8 mouse cellular contexts compared by ENCODE assay signal in genomic region chr3:90490696-90491256, GRCm38 (mm10). TPM values are rescaled to one million over a fixed set of nuclear protein-coding genes. Genes with fewer than 3 reads are reported as not detected.
DNase-seq lines count a peak whose midpoint lies in the region; ATAC-seq and TF ChIP-seq lines count a peak whose summit lies in the region.

Gene Snapin (minus strand): TSS chr3:90491033.

- no peaks in the 10 kb centered on the region for H3K9me3 ChIP-seq in hindbrain, embryonic 10.5 days
- H3K9me3 ChIP-seq in lung, postnatal 0 days (ENCODE audit: low read length) = no peaks in the 10 kb centered on the region

- H3K36me3 ChIP-seq in hindbrain, embryonic 10.5 days = peaks cover 58% of the 10 kb centered on the region
- H3K36me3 ChIP-seq in lung, postnatal 0 days (ENCODE audit: insufficient read depth, low read length) = peaks cover 5% of the 10 kb centered on the region; the same call in 1 of the 2 replicates

- peak within 1 kb of the TSS; percentile 59 for H3K4me2 ChIP-seq in lung, postnatal 0 days (replicated peaks; ENCODE audit: low read depth, low read length)

- ATAC-seq in frontal cortex, adult (ENCODE audit: low TSS enrichment) = peak; percentile 97
- ATAC-seq in lung, postnatal 0 days = peak; percentile 98

- peak within 1 kb of the TSS; percentile 70 for H3K9ac ChIP-seq in lung, postnatal 0 days (replicated peaks; ENCODE audit: low read depth)

- TF ChIP-seq EP300 in lung, postnatal 0 days (IDR thresholded peaks at IDR 0.05) = no peak

- peak within 1 kb of the TSS; percentile 83 for H3K4me3 ChIP-seq in hindbrain, embryonic 10.5 days
- peak within 1 kb of the TSS; percentile 85 for H3K4me3 ChIP-seq in lung, postnatal 0 days (ENCODE audit: low read depth, low read length)

- peak; percentile 95 for DNase-seq in MEL-GATA-1-ER (ENCODE audit: extremely low read depth, low read depth)
- DNase-seq in cerebellum, adult 8-10 months = peak; percentile 93
- peak; percentile 96 for DNase-seq in hindbrain, embryonic 10.5 days (ENCODE audit: low spot score)
- DNase-seq in layer of hippocampus, adult 9-11 months = peak; percentile 96
- peak; percentile 99 for DNase-seq in lung, postnatal 0 days (ENCODE audit: low spot score)
- DNase-seq in ovary, postnatal 14 days (ENCODE audit: low spot score) = peak; percentile 91
- DNase-seq in thymus, postnatal 14 days = peak; percentile 96

- H3K27me3 ChIP-seq in hindbrain, embryonic 10.5 days (ENCODE audit: insufficient read depth, poor library complexity, severe bottlenecking) = no peaks in the 10 kb centered on the region
- H3K27me3 ChIP-seq in lung, postnatal 0 days (replicated peaks; ENCODE audit: insufficient read depth, low read length) = no peaks in the 10 kb centered on the region

- H3K27ac ChIP-seq in hindbrain, embryonic 10.5 days = peak within 1 kb of the TSS; percentile 95
- peak within 1 kb of the TSS; percentile 93 for H3K27ac ChIP-seq in lung, postnatal 0 days (ENCODE audit: low read length)

- peaks cover 8% of the 10 kb centered on the region for H3K4me1 ChIP-seq in hindbrain, embryonic 10.5 days (replicated peaks)
- 0 out of 2 replicates have a peak, but pooled peaks cover 4% of the 10 kb centered on the region for H3K4me1 ChIP-seq in lung, postnatal 0 days (ENCODE audit: insufficient read depth, low read depth, low read length)

- under 1% methylated on average over 37 of the region's 37 CpGs for WGBS in hindbrain, embryonic 10.5 days
- WGBS in lung, postnatal 0 days = under 1% methylated on average over 37 of the region's 37 CpGs

- TF ChIP-seq CTCF in lung, postnatal 0 days (IDR thresholded peaks at IDR 0.05) = peak; percentile 97

RNA-seq across cellular contexts. Expression of gene Snapin, which starts in this region (rescaled TPM):
- polyA plus RNA-seq in hindbrain, embryonic 10.5 days (2016; fragmentation: Nextera tagmentation; extraction: Ambion mirVana) = 60.9 and 69.1 TPM in 2 replicates
- polyA plus RNA-seq in lung, postnatal 0 days (2015; fragmentation: Nextera tagmentation; extraction: Ambion mirVana) = 97.9 and 101 TPM in 2 replicates

Comparison
In these comparisons a context has a peak if more than half of its experiments do, and no peak if none do; other contexts are left out.
1. Peak in every context shown above with its lines: DNase-seq, ATAC-seq, H3K4me3 ChIP-seq and H3K27ac ChIP-seq.